Mouse (Mus musculus) neural tube, embryonic 10.5 days (tissue): ENCODE results near the gene Vamp1.
A peak's percentile ranks its signal among the peaks of the same experiment; 100 is the strongest.
"Not testable (repeated sequence)": the region's sequence is repeated elsewhere in the genome, so short reads cannot be mapped to it uniquely, and the experiment has no call there.

Experiments
- DNase-seq: peaks from one replicate; pipeline ENCODE4 v3.0.0-alpha.2; 2017; ENCODE audit warnings: low spot score; ENCODE audit errors: extremely low spot score

Gene Vamp1

GRCm38 (mm10) chr6:125241566-125241965 lies 26.2 kb downstream of the Vamp1 start:
- no peak for DNase-seq

DNA sequence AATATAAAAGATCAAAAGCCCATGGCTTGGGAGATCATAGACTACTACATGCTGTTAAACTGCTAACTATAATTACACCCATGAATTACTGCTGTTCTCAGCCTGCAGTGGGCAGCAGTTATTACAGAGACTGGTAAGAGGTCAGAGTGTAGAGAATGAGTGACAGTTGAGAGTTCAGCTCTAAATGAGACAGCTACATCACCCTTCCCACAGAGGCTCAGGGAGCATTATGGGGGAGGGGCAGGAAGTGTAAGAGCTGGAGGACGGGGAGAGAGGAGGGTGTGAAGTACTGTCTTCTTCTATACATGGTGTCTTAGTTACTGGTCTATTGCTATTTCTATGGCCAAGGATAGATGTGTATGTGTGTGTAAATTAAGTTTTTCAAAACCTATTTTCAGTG lies 29.2 kb downstream of the Vamp1 start:
- DNase-seq: no peak

DNA sequence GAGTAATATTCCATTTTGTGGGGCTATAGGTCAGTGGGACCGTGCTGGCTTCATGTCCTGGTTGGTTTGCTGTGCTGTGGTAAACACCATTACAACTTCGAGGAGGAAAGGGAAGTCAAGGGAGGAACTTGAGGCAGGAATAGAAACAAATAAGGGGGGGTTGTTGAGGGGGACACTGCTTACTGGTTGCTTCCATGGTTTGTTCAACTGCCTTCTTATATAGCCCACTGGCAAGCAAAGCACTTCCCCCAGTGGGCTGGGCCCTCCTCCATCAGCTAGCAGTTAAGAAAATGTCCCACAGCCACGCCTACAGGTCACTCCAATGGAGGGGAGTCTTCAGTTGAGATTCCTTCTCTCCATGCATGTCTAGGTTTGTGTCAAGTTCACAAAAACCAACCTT lies 36.9 kb downstream of the Vamp1 start:
- DNase-seq: no peak

GRCm38 (mm10) chr6:125252711-125253110 lies 37.4 kb downstream of the Vamp1 start:
- DNase-seq: no peak

DNA sequence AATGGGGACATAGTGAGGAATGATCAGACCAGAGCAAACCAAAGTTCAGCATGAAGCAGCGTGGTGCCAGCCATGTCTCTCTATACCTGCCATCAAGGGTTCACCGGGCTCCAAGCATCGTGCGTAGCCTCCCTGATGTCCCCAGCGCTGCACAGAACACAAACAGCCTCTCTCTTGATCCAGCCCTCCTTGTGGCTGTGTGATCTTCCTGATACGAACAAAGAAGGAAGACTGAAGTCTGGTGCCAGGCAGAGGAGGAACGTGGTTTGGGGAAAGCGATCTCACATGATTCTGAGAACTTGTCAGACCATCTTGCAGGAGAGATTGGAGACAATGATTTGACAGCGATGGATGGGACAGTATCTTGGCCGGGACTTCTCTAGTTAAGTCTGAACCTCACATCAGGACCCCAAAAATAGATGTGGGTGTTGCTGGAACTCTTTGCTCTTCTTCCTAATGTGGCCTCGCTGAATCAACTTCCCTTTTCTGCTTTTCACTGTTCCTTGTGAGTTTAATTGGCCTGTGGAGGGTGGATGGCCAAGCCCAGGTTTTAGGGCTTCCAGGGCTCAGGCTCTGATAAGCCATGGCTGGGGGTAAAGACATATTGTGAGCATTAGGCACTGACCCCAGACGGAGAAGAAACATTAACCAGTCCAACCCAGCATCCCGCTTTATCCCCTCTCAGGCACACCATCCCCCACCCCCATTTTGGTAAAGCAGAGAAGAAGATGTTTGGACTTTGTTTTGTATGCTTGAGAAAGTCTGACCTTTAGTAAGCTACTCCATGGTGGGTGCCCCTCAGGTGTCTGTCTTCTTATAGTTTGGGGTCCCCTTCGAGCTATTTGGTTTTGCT lies 38.7 kb downstream of the Vamp1 start:
- no peak for DNase-seq

- DNase-seq: no peak
Observed at GRCm38 (mm10) chr6:125255516-125256044, 40.2 kb downstream of the Vamp1 start.

- DNase-seq: no peak
Observed at GRCm38 (mm10) chr6:125256222-125256966, 41.0 kb downstream of the Vamp1 start.

DNA sequence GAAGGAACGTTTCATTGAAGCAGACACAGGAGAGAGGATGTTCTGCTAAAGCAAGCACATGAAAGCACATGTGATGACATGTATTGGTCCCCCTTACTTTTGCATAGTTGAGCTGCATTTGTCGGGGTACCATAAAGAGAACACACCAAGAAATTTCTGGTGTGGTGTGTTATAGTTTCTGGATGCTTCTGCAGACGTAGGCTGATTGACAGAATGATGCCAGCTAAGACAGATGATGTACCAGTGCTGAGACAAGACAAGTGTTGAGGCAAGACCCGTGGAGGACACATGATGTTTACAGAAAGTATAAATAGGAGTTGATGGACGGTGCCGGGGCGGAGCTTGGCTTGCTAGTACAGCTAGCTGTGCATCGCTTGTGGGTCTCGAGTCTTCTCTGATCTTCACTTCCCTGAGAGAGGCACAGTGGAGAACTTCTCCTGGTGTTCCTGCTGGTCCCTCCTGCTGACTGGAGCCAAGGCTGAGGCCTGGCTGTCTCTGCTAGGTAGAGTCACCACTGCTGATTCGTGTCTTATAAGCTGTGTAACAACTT lies 44.7 kb downstream of the Vamp1 start:
- no peak for DNase-seq

DNA sequence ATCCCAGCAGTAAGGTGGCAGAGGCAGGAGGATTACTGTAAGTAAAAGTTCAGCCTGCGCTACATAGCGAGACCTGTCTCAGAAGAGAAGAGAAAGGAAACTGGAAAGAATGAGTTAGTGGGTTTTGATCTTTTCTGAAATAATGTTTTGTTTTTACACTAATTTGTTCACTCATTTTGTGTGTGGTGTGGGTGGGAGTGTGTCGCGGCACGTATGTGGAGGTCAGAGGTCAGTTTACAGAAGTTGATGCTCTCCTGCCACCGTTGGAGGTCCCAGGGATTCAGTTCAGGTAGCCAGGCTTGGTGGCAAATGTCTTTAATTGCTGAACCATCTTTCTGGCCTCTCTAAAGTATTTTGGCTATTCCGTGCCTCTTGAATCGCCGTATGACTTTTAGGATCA lies 48.9 kb downstream of the Vamp1 start:
- DNase-seq: no peak

GRCm38 (mm10) chr6:125265239-125265638 lies 49.9 kb downstream of the Vamp1 start:
- DNase-seq: no peak

- no peak for DNase-seq
Observed at GRCm38 (mm10) chr6:125266091-125266490, 50.7 kb downstream of the Vamp1 start.

- DNase-seq: not testable (repeated sequence)
Observed at GRCm38 (mm10) chr6:125266600-125266999, 51.2 kb downstream of the Vamp1 start.

GRCm38 (mm10) chr6:125267469-125267868 lies 52.1 kb downstream of the Vamp1 start:
- DNase-seq: no peak

GRCm38 (mm10) chr6:125268799-125269198 lies 53.4 kb downstream of the Vamp1 start:
- DNase-seq: no peak

DNA sequence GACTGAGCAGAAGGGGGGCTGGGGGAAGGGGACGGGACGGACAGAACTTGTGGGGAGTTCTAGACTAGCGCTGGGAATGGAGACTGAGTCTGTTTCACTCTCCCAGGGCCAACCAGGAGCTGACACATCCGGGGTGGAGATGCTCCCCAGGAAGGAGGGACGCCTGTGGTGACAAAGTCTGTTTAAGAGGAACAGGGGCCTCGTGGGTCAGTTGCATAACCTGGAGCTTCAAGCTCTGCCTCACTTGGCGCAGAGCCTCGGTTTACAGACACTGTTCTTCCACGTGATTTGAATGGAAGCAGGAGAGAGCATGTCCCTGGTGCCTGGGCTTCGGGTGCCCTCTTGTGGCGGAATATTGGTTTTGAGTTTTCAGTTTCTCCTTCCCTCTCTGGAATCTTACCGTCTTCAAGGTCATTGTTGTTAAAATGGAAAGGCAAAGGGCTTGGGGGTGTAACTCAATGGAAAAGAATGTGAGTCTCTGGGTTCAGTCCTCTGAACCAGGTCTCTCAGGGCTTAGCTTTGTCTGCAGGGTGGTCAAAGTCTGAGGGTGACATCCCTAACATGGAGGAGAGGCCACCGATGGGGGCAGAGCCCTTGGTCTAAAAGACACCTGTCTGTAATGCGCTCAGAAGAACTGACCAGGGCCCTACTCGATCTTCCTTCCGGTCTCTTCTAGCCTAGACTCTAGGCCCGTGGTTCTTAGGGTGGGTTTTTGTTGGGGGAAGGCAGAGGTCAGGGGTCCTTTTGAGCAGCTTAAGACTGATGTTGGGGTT lies 56.3 kb downstream of the Vamp1 start:
- peak; percentile 83 for DNase-seq

GRCm38 (mm10) chr6:125272228-125272785 lies 57.0 kb downstream of the Vamp1 start:
- DNase-seq: no peak

DNA sequence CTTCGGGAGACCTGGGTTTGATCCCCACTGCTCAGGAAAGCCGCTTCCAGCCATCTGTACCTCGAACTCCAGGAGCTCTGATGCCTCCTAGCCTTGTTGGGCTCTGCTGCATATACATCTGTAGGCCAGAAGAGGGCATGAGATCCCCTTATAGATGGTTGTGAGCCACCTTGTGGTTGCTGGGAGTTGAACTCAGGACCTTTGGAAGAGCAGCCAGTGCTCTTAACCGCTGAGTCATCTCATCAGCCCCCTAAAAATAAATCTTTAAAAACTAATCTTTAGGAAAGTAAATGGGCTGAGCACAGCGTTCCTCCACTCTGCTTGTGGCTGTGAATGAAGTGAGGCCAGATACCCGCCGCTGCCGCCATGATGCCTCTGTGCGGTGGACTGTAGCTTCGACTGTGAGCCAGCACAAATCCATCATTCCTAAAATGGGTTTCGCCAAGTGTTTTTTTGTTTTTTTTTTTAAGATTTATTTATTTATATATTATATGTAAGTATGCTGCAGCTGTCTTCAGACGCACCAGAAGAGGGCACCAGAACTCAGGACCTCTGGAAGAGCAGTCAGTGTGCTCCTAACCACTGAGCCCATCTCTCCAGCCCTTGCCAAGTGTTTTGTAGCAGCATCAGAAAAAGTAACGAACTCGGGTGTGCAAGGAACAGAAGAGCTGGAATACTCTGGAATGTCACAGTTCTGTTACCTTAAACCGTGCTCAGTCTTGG lies 59.7 kb downstream of the Vamp1 start:
- DNase-seq: peak; percentile 21

DNA sequence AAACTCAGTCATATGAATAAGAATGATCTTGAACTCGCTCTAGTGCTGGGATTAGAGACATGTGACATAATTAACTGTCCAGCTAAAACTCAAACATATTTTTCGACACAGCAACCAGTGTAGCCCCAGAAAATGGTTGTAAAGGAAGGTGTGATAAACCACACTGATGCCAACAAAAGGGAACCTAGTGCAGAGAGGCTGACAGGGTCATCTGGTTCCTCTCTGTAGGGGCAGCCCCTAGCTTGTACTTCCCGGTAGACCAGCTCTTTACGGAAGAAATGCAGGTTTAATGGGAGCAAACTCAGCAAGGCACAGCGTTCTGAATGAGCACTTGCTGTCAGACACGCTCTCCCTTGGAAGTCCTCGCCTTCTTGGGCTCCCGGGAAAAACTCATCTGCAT lies 64.4 kb downstream of the Vamp1 start:
- no peak for DNase-seq

DNA sequence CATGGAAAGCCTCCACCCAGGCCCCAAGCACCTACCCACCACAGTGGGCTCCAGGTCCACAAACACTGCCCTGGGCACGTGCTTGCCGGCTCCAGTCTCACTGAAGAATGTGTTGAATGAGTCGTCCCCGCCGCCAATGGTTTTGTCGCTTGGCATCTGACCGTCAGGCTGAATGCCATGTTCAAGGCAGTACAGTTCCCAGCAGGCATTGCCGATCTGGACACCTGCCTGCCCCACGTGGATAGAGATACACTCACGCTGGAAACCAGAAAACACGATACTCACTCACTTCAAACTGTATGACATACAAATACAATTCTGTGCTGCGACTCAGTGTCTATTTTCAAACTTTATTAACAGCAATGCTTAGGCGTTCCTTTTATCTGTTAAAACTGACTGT lies 67.4 kb downstream of the Vamp1 start:
- not testable (repeated sequence) for DNase-seq

- DNase-seq: no peak
Observed at GRCm38 (mm10) chr6:125284250-125284649, 68.9 kb downstream of the Vamp1 start.
